Mouse (Mus musculus) gastrocnemius, adult 2 months (tissue): ENCODE measurements at regions not wholly inside any gene's neighbourhood (a gene's known extent, or its start where the extent isn't known, plus 50 kb on each side); places are given as distances from the start of the nearest gene placed in this dataset.

Source experiments
- DNase-seq: peaks from one replicate; pipeline ENCODE4 v3.0.0; 2022
- H3K27ac ChIP-seq: fragments of 200-600 bp; 2 replicates; pipeline ENCODE4 v1.8.1; 2022; ENCODE audit warnings: mild to moderate bottlenecking
- H3K4me3 ChIP-seq: fragments of 200-600 bp; 2 replicates; pipeline ENCODE4 v1.8.1; 2022; ENCODE audit warnings: mild to moderate bottlenecking, moderate library complexity
- CTCF ChIP-seq: fragments of 200-600 bp; IDR thresholded peaks from 2 replicates; pipeline ENCODE4 v1.8.1; 2022; ENCODE audit warnings: antibody characterized with exemption, mild to moderate bottlenecking, moderate library complexity
- intact Hi-C: fragments of 180-260 bp; cut with DNase I; formaldehyde crosslinking; loops from one replicate; pipeline ENCODE4 v1.15.1; 2025

DNA sequence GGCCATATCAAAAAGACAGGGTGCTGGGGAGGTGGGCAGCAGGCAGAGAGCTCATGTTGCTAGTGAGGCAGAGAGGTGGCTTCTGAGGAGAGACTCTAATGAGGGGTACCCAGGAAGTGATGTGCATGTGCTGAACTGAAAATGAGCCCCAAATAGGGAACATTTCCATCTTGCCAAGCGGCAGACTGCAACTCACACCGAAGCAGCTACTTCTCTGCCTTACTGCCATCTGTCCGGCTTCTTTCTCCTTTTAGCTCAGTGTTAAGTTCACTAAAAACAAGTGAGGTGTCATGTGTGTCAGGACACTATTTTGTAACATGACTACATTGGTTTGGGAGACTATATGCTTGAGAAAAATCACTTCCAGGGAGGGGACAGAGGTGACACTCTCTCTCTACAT lies 222.7 kb upstream of the Bmper start:
- Histone ChIP-seq H3K4me3 (no peak overlapping the region), H3K27ac (no peak overlapping the region)
- TF ChIP-seq CTCF, result no peak
- DNase-seq, result no peak
- intact Hi-C loops, result no loop called here

DNA sequence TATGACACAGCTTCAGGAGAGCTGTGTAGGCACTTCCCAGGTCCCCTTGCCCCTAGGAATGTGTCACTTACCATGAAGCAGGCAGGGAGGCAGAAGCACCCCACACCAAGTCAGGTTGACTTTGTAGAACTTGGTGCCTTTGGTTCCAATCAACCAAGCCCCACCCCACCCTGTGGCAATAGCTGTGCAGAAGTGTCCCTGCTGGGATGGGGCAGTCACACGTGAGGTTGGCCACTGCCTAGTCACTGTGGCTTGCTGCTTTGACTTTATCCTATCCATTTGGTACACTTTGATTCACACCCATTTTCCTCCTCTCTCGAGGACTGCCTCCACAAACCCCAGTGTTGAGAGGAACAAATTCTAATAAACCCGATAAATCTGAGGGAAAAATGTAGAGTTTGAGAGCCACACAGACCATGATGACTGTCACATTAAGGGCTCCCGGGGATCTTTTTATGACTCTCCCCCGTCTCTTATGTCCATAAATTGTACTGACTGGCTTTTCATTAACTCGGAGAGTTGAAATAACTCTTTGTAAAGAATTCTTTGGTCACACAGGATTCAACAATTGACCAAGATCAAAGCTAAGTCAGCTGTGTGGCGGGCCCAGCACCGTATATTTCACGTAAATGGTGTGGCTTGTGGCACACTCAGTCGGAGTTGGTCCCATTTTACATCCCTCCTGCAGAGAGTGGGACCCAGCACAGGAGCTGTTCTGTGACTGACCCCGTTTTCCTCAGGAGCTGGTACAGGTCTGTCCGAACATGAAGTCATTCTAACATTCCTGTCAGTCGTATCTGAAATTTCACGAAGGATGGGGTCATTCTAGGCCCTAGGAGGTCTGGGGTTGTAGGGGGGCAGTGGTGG lies 219.4 kb upstream of the Bmper start:
- no peak overlapping the region for H3K4me3 ChIP-seq
- H3K27ac ChIP-seq, result no peak overlapping the region
- intact Hi-C loops, result no loop called here
- no peak for TF ChIP-seq CTCF
- no peak for DNase-seq

DNA sequence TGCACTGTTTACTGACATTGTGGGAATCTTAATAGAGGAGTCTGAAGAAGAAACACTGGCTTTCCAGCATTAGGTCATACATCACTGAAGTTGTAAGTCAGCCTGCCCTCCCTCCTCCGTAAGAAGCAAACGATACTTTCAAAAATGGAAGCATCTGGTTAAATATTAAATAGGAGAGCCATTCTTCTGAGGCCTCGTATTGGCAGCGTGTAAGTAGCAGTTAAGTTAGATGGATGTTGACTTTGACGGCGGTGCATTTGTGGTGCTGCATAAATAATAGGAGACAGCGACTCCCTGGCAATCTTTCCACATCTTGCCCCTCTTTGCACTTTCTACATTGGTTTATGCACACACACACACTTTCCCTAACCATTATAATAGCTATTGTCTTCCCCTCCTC lies 217.9 kb upstream of the Bmper start:
- no peak overlapping the region for H3K27ac ChIP-seq
- intact Hi-C loops, result no loop called here
- no peak for DNase-seq

DNA sequence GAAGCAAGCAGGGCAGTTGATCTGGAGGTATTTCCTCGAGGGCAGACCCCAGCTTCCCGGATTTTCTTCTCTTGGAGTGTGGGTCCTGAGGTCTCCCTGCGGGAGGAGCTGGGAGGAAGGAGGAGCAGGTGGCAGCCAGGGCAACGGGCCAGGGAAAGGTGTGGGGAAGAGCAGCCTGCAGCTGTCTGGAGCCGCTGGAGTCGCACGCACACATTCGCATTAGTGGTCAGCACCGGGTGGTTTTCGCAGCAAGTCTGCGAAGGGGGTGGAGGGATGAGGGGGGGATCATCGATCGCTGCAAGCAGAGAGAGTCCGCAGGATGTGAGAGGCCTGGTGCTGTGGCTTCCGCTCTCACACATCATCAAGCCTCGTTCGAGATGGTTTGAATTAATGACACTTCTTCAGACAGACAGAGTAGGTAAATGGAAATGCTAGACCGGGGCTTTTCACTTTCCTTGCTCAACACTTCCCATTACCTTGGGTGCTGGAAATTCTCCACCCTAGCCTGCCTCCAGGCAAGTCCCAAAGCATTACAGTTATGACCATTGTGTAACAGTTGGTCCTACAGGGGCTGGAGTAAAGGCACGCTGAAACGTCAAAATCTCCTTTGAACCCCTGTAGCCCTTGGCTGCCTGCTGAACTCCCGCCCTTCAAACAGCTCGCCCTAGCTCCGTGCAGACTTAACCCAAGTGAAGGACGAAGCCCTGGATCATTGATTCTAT lies 213.3 kb upstream of the Bmper start:
- no peak overlapping the region for H3K27ac ChIP-seq
- TF ChIP-seq CTCF, result no peak
- intact Hi-C loops, result loop anchor here (10.0 kb wide), 1 partner anchor 295 kb away; no protein-coding TSS in a partner anchor
- H3K4me3 ChIP-seq, result peak overlapping the region; percentile 9; the same call in 1 of the 2 replicates
- peak; percentile 28 for DNase-seq

More for the DNA sequence above, 217.9 kb upstream of the Bmper start:
- no peak overlapping the region for H3K4me3 ChIP-seq
- no peak for TF ChIP-seq CTCF

DNA sequence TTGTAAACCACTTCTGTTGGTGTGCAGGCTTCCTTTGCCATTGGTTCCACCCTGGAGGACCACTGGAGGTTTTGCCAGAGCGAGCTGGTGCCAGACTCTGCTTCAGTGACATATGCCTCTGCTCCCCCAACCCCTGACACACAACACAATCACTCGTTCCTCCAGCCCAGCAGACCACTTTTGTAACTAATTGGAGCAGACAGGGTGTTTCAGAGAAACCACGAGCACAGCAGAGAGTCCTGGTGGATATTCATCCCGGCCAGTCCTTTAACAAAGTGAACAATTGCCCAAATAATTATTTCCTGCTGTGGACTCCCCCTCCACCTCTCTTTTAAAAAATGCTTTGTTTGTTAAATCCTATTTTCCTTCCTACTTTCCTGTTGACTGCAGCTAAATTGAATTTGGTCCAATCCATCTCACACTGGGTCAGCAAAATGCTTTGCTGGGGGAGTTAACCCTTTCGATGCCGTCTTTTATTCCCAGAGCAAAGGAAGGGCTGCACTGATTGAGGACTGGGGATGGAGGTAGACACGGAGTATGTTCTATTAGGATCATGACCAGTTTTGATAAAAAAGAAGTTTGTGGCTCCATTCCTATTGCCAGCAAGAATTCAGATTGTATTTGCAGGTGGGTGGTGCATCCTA lies 211.4 kb upstream of the Bmper start:
- TF ChIP-seq CTCF, result no peak
- DNase-seq, result no peak
- intact Hi-C loops, result loop anchor here (10.0 kb wide), 1 partner anchor 297 kb away; no protein-coding TSS in a partner anchor
- Histone ChIP-seq H3K27ac (0 out of 2 replicates have a peak overlapping the region, but pooled peaks have one; percentile 38), H3K4me3 (no peak overlapping the region; the same call in 1 of the 2 replicates)

DNA sequence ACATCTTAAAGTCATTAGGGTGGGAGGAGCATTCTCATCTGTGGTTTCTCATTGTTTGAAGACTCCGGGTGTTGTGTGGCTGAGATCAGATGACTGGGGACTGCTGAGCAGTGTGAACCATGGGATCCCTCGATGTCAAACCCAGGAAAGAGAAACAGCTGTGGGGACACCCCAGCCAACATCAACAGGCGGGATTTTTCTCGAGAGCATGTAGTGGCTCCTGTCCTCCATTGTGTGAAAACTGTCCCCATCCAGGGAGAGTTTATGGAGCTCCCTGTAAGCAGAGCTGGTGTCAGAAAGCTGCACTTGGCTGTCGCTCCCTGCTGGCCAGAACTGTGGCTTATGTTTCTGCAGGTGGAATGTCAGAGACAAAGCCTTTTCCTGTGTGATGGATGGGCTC lies 210.7 kb upstream of the Bmper start:
- TF ChIP-seq CTCF, result peak; percentile 35; the same call in 1 of the 2 replicates
- peak; percentile 28 for DNase-seq

DNA sequence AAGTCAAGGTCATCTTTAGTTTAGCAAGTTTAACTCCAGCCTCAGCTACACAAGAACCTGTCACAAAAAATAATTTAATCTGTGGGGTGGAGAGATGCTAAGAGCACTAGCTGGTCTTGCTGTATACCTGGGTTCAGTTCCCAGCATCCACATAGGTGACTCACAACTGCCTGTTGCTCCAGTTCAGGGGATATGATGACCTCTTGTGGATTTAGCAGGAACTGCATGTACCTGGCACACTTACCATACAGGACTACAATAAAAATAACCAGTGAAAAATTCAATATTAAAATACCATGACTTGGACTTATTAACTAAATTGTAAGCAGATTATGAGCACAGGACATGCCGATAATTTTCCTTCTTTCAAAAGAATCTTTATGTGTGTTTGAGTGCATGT lies 206.1 kb upstream of the Bmper start:
- intact Hi-C loops, result loop anchor here (10.0 kb wide), 1 partner anchor 302 kb away; no protein-coding TSS in a partner anchor
- Histone ChIP-seq H3K4me3 (no peak overlapping the region), H3K27ac (no peak overlapping the region)
- TF ChIP-seq CTCF, result peak; percentile 59
- no peak for DNase-seq

More for the DNA sequence above, 210.7 kb upstream of the Bmper start:
- intact Hi-C loops, result loop anchor here (10.0 kb wide), 1 partner anchor 297 kb away; no protein-coding TSS in a partner anchor
- Histone ChIP-seq H3K4me3 (peak overlapping the region; percentile 3; the same call in 1 of the 2 replicates), H3K27ac (peak overlapping the region; percentile 38; the same call in 1 of the 2 replicates)

DNA sequence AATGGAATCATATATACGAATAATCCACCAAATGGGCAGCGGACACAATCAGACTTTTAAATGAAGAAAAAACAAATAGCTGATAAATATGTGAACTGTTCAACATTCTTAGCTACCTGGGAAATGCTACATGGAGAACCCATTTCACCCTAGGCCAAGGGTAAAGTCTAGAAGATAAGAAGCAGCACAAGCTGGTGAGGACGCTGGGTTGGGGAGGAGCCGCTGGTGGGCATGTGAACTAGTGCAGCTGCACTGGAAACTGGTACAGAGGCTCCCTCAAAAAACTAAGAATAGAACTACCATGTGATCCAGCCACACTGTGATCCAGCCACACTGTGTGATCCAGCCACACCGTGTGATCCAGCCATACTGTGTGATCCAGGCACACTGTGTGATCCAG lies 198.8 kb upstream of the Bmper start:
- intact Hi-C loops, result no loop called here
- no peak overlapping the region for H3K27ac ChIP-seq
- no peak overlapping the region for H3K4me3 ChIP-seq
- TF ChIP-seq CTCF, result no peak
- no peak for DNase-seq

DNA sequence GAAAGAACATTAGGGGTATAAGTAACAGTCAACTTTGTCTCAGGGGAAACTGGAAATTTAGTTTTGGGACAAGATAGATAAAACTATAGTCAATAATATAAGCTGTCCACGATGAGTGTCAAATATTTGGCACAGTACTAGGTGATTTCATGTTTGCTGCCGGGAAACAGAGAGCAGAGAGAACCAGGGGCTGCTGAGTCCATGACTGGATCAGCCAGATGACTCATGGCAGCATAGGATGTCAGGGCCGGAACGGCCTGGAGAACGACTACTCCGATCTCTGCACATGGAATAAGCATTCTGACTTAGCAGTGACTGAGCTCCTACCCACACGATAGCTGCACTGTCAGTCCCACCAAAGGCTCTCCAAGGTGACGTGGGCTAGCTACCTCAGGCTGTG lies 197.6 kb upstream of the Bmper start:
- H3K27ac ChIP-seq, result no peak overlapping the region
- H3K4me3 ChIP-seq, result no peak overlapping the region
- no peak for DNase-seq
- intact Hi-C loops, result loop anchor here (5.0 kb wide), 1 partner anchor 187 kb away; no protein-coding TSS in a partner anchor
- no peak for TF ChIP-seq CTCF

DNA sequence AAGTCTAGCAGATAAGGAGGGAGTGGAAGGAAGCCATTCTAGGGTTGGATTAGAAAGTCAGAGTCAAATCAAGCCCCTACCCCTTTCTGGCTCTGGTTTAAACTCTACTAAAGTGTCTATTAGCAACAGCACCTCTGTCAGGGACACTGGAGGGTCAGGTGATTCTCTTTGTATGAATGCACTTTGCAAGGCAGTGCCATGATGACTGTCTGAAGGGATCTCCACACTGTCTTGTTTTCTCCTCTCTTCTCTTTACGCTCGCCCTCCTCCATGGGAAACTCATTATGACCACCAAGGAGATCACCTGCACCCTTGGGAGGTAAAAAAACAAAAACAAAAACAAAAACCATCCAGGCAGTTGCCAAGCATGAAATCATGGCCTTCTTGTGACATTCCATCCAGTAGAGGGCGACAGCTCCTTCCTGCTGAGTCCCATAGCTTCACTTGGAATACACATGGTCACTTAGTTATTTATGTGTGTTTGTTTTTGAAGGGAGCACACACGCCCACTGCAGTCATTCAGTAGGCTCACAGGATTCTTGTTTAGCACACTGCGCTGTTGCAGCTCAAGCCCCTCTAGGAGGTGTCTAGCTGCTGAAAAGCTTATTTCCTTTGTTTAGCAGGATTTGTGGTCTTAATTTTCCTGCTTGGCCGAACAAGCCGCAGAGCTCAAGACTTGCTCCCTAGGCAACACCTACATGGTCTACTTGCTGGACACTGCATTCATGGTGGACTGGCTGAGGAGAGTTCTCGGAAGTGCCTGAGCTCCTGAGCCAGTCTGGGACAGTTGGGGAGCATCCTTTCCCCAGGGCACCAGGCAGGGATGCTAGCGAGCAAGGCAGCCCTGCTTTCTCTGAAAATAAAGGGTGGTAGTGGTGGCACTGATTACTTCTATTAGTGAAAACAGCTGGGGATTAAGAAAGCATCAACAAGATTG lies 195.2 kb upstream of the Bmper start:
- DNase-seq, result peak; percentile 57
- intact Hi-C loops, result loop anchor here (5.0 kb wide), 1 partner anchor 185 kb away; no protein-coding TSS in a partner anchor
- no peak overlapping the region for H3K27ac ChIP-seq
- H3K4me3 ChIP-seq, result no peak overlapping the region
- peak; percentile 74 for TF ChIP-seq CTCF

DNA sequence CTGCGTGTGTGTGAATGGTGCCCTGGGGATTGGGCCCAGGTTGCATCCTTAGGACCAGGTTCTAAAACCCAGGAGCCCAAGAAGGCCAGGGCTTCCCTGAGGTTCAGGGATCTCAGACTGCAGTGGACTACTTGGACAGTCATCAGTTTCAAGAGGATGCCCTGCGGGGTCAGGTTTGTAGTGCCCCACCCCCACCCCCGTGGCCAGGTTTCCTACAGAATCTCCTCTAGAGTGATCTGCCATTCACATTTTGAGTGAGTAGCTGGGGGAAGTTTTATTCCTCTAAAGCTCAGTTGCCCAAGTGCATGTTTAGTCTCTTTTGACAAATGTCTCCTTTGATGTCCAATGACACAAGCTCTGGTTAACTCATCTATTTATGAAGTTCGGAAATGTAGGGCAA lies 193.5 kb upstream of the Bmper start:
- Histone ChIP-seq H3K27ac (peak overlapping the region; percentile 49; the same call in 1 of the 2 replicates), H3K4me3 (no peak overlapping the region)
- intact Hi-C loops, result loop anchor here (5.0 kb wide), 1 partner anchor 183 kb away; no protein-coding TSS in a partner anchor
- TF ChIP-seq CTCF, result no peak
- DNase-seq, result no peak
